Mouse (Mus musculus): ENCODE measurements at regions not wholly inside any gene's neighbourhood (a gene's known extent, or its start where the extent isn't known, plus 50 kb on each side); places are given as distances from the start of the nearest gene placed in this dataset.

- TF ChIP-seq CTCF (IDR thresholded peaks at IDR 0.05; ENCODE audit: low read depth) (no peak), EP300 (IDR thresholded peaks at IDR 0.05; ENCODE audit: low read depth) (no peak)
Measured at GRCm38 (mm10) chr1:190334471-190334870, 164.0 kb upstream of the Prox1 start.

Measured in liver, postnatal 0 days (tissue).